Mouse (Mus musculus) cerebellum, adult 2 months (tissue): ENCODE measurements around the gene Rubcn.
"Not testable (repeated sequence)": the region's sequence is repeated elsewhere in the genome, so short reads cannot be mapped to it uniquely, and the experiment has no call there.

ENCODE experiments used
- CTCF ChIP-seq: fragments of 200-500 bp; IDR thresholded peaks from 2 replicates; pipeline ENCODE4 v1.5.1; 2011; ENCODE audit warnings: low read depth, mild to moderate bottlenecking, control low read depth, low read length, moderate library complexity, borderline replicate concordance; ENCODE audit not compliant: insufficient read depth
- POLR2A ChIP-seq: fragments of 200-500 bp; IDR thresholded peaks from 2 replicates; pipeline ENCODE4 v1.6.1; 2011; ENCODE audit warnings: low read length, control low read depth, borderline replicate concordance; ENCODE audit not compliant: insufficient read depth

DNA sequence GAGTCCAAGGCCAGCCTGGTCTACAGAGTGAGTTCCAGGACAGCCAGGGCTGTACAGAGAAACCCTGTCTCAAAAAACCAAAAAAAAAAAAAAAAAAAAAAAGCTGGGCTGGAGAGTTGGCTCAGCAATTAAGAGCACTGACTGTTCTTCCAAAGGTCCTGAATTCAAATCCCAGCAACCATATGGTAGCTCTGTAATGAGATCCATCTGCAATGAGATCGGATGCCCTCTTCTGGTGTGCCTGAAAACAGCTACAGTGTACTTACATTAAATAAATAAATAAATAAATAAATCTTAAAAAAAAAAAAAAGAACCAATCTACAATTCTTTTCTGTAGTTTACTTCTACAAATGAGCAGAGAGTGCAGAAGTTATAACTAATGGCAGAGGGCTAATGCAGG lies 2.3 kb downstream of the Rubcn start:
- TF ChIP-seq CTCF, POLR2A: not testable (repeated sequence)
